9 mouse cellular contexts compared by ENCODE assay signal in the genomic region with DNA sequence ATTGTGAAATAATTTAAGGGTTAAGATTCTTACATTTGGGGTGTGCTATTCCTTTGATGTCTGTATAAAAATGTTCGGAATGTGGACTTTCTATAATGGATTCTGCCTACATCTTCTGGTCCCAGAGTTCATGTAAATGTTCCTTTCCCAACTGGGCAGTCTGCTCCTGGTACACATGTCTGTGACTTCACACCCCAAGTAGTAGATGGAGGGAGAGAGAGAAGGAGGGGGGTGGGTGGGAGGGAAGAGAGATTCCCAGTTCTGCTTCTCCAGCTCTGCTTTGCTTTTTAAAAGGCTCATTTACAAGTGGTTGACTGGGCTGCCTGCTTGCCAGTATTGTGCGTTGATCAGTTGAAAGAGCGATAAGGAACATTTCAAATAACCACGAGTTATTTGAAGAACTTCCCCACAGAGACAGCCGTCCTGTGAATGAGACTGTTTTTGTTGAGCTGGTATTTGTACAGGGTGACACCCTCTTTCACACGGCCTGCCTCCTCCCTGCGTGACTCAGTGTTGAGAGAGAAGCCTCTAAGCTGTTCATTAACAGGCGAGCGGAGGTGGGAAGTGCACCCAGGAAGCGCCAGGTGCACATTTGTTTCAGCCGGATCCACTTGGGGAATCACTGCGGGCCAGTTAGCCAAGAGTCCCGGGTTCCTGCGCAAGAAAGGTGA. TPM values are rescaled to one million over a fixed set of nuclear protein-coding genes. Genes with fewer than 3 reads are reported as not detected.
DNase-seq lines count a peak whose midpoint lies in the region; ATAC-seq and TF ChIP-seq lines count a peak whose summit lies in the region.
"Had no signal": no experiment of that assay in that cellular context is flagged by ENCODE, and none has a peak within 500 bp of the region (broad histone marks: within the 10 kb centered on the region; RNA-seq: fewer than 3 reads in every experiment).

Gene Scel (plus strand): TSS at position 541 of the 671 bp plus-strand sequence.

- intact Hi-C loops in gastrocnemius, postnatal 14 days (cut with DNase I; ENCODE audit: low total_unique reads): no loop called here

- no peak within 1 kb of the TSS for H3K4me2 ChIP-seq in liver, embryonic 11.5 days
- H3K4me2 ChIP-seq in forebrain, embryonic 12.5 days: peak within 1 kb of the TSS; percentile 22; the same call in 1 of the 2 replicates
- H3K4me2 ChIP-seq: liver, embryonic 15.5 days had no signal

- no peak within 1 kb of the TSS for H3K4me3 ChIP-seq in liver, adult 2 months (ENCODE audit: insufficient read depth, low read depth, low read length)
- H3K4me3 ChIP-seq in liver, embryonic 11.5 days (ENCODE audit: low read depth, low read length): no peak within 1 kb of the TSS
- 0 out of 2 replicates have a peak within 1 kb of the TSS, but pooled peaks have one; percentile 3 for H3K4me3 ChIP-seq in forebrain, embryonic 12.5 days (replicated peaks)
- H3K4me3 ChIP-seq: liver, embryonic 15.5 days had no signal

- DNase-seq in liver, adult 2 months (ENCODE audit: extremely low read depth, low read depth, low spot score): peak; percentile 3
- DNase-seq in liver, embryonic 11.5 days (ENCODE audit: low spot score): no peak
- peak; percentile 74 for DNase-seq in kidney, adult 9 months
- DNase-seq in gastrocnemius, postnatal 14 days: no peak
- DNase-seq in adipocyte (ENCODE audit: low spot score): no peak

- TF ChIP-seq POLR2A in liver, adult 2 months (IDR thresholded peaks at IDR 0.05; ENCODE audit: extremely low read depth, insufficient read depth, low read length): no peak

- H3K79me2 ChIP-seq in liver, adult 2 months (ENCODE audit: control insufficient read depth, insufficient read depth, low read length): no peaks in the 10 kb centered on the region

- TF ChIP-seq CTCF in liver, adult 2 months (IDR thresholded peaks at IDR 0.05; ENCODE audit: low read depth, low read length): no peak

- H3K27ac ChIP-seq in liver, adult 2 months (replicated peaks; ENCODE audit: insufficient read depth, low read depth, low read length): no peak within 1 kb of the TSS
- H3K27ac ChIP-seq in liver, embryonic 11.5 days (ENCODE audit: low read depth, low read length): no peak within 1 kb of the TSS
- no peak within 1 kb of the TSS for H3K27ac ChIP-seq in forebrain, embryonic 12.5 days
- H3K27ac ChIP-seq: liver, embryonic 15.5 days had no signal

- WGBS in liver, adult 2 months: 9% methylated on average over 14 of the region's 14 CpGs
- WGBS in liver, embryonic 11.5 days: 17% methylated on average over 14 of the region's 14 CpGs
- 13% methylated on average over 14 of the region's 14 CpGs for WGBS in forebrain, embryonic 12.5 days

- H3K9me3 ChIP-seq in liver, embryonic 11.5 days (ENCODE audit: control insufficient read depth, low read length): no peaks in the 10 kb centered on the region
- no peaks in the 10 kb centered on the region for H3K9me3 ChIP-seq in forebrain, embryonic 12.5 days
- H3K9me3 ChIP-seq: liver, embryonic 15.5 days had no signal

- H3K27me3 ChIP-seq in liver, adult 2 months (ENCODE audit: control insufficient read depth, insufficient read depth, low read length): no peaks in the 10 kb centered on the region
- no peaks in the 10 kb centered on the region for H3K27me3 ChIP-seq in liver, embryonic 11.5 days (replicated peaks; ENCODE audit: control insufficient read depth, insufficient read depth, low read length)
- no peaks in the 10 kb centered on the region for H3K27me3 ChIP-seq in forebrain, embryonic 12.5 days

- no peaks in the 10 kb centered on the region for H3K36me3 ChIP-seq in liver, adult 2 months (ENCODE audit: control insufficient read depth, insufficient read depth, low read length)
- no peaks in the 10 kb centered on the region for H3K36me3 ChIP-seq in liver, embryonic 11.5 days (ENCODE audit: control insufficient read depth, insufficient read depth, low read length)
- no peaks in the 10 kb centered on the region for H3K36me3 ChIP-seq in forebrain, embryonic 12.5 days (replicated peaks)
- H3K36me3 ChIP-seq: liver, embryonic 15.5 days had no signal

- ATAC-seq in liver, embryonic 11.5 days (replicated peaks; ENCODE audit: low FRiP score): no peak
- ATAC-seq in forebrain, embryonic 12.5 days (ENCODE audit: low FRiP score): peak; percentile 46; the same call in 1 of the 2 replicates
- ATAC-seq in megakaryocyte progenitor cell, adult 5-6 weeks (replicated peaks; ENCODE audit: poor library complexity): peak; percentile 72
- no peak for ATAC-seq in erythroid progenitor cell, adult 5-6 weeks (replicated peaks; ENCODE audit: low FRiP score, poor library complexity, severe bottlenecking)

- H3K4me1 ChIP-seq in liver, adult 2 months (ENCODE audit: control insufficient read depth, insufficient read depth, low read length): no peaks in the 10 kb centered on the region
- no peaks in the 10 kb centered on the region for H3K4me1 ChIP-seq in liver, embryonic 11.5 days (replicated peaks; ENCODE audit: control insufficient read depth, insufficient read depth, low read length)
- peaks cover 12% of the 10 kb centered on the region for H3K4me1 ChIP-seq in forebrain, embryonic 12.5 days
- H3K4me1 ChIP-seq: liver, embryonic 15.5 days had no signal

- H3K9ac ChIP-seq in liver, adult 2 months (ENCODE audit: low read depth, low read length): no peak within 1 kb of the TSS
- H3K9ac ChIP-seq in liver, embryonic 11.5 days (ENCODE audit: low read depth, low read length): no peak within 1 kb of the TSS
- H3K9ac ChIP-seq in forebrain, embryonic 12.5 days: 0 out of 2 replicates have a peak within 1 kb of the TSS, but pooled peaks have one; percentile 7
- H3K9ac ChIP-seq: liver, embryonic 15.5 days had no signal

RNA-seq across cellular contexts. Expression of gene Scel, which starts in this region (rescaled TPM):
- not detected in 2 replicates for total RNA-seq in liver, adult 2 months (2014; rRNA removed)
- not detected in 2 replicates for polyA plus RNA-seq in liver, adult 2 months (2012; rRNA removed)
- polyA plus RNA-seq in liver, embryonic 11.5 days (2014; fragmentation: Nextera tagmentation; extraction: Ambion mirVana): 0.34 and 0.38 TPM in 2 replicates
- polyA plus RNA-seq in forebrain, embryonic 12.5 days (2016; fragmentation: Nextera tagmentation; extraction: Ambion mirVana): 0.28 and 0.47 TPM in 2 replicates
- total RNA-seq in megakaryocyte progenitor cell, adult 5-6 weeks (2015): not detected in 2 replicates
- not detected in 2 replicates for total RNA-seq in megakaryocyte progenitor cell, adult 5-6 weeks (2017)
- not detected in 2 replicates for total RNA-seq in erythroid progenitor cell, adult 5-6 weeks (2015; ENCODE audit: low replicate concordance)
- total RNA-seq in erythroid progenitor cell, adult 5-6 weeks (2017; ENCODE audit: low replicate concordance): 0.39 TPM in 1 of 2 replicates, not detected in the other
- under 1 TPM in 1 of 2 experiments, not detected in 1; 0.18 TPM for total RNA-seq in gastrocnemius, postnatal 14 days (2021)

Comparison
In these comparisons a context has a peak if more than half of its experiments do, and no peak if none do; other contexts are left out.
1. Peak in DNase-seq in liver, adult 2 months; RNA of the gene not detected or under 1 TPM.
2. Peak in ATAC-seq, H3K4me3 ChIP-seq, H3K9ac ChIP-seq and H3K4me2 ChIP-seq in forebrain, embryonic 12.5 days; RNA of the gene not detected or under 1 TPM.
3. Peak in ATAC-seq in megakaryocyte progenitor cell, adult 5-6 weeks; RNA of the gene not detected or under 1 TPM.